In the genomic region with DNA sequence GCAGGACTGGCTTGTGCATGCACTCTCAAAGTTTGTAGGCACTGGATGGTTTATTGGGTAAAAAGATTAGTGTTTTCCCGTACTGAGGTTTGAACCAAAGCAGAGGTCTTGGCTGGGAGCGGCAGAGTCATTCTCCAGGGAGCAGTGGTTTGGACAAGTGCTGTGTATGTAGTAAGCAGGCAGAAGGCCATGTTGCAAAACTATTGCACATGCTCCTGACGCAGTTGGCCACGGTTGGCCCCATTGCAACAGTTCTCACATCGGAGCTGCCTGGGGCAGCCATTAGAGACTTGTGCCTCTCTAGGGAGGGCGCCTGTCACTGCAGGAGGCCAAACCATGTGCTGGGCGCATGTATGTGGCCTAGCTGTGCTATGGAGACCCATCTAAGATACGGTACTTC, we compare ENCODE assay signal across 8 mouse cellular contexts.
DNase-seq lines count a peak whose midpoint lies in the region; ATAC-seq lines count a peak whose summit lies in the region.

No protein-coding gene starts in this region.

- H3K4me3 ChIP-seq in kidney, embryonic 15.5 days (replicated peaks), result no peak overlapping the region
- H3K4me3 ChIP-seq in brown adipose tissue, adult 24 weeks (ENCODE audit: insufficient read depth, low read depth, low read length), result no peak overlapping the region

- intact Hi-C loops in heart, postnatal 36 days (cut with DNase I), result loop anchor here (10.0 kb wide), 1 partner anchor 449 kb away; no protein-coding TSS in a partner anchor

- peaks cover 85% of the 10 kb centered on the region for H3K4me1 ChIP-seq in kidney, embryonic 15.5 days
- peaks cover 44% of the 10 kb centered on the region for H3K4me1 ChIP-seq in brown adipose tissue, adult 24 weeks (ENCODE audit: control insufficient read depth, insufficient read depth, insufficient read length, low read length)

- 88% methylated on average over 8 of the region's 8 CpGs for WGBS in kidney, embryonic 15.5 days

- DNase-seq in kidney, adult 18-20 months, result peak; percentile 32
- DNase-seq in heart, postnatal 36 days, result peak; percentile 71 to 80
- peak; percentile 57 for DNase-seq in lung, postnatal 14 days
- DNase-seq in right cerebral cortex, postnatal 10 days (ENCODE audit: low spot score in 2 of 2), result no peak
- no peak for DNase-seq in cerebellum, adult 11 months
- DNase-seq in frontal cortex, postnatal 36 days (ENCODE audit: low spot score in 2 of 2), result no peak

- no peaks in the 10 kb centered on the region for H3K9me3 ChIP-seq in kidney, embryonic 15.5 days (replicated peaks)

- no peak overlapping the region for H3K4me2 ChIP-seq in kidney, embryonic 15.5 days

- ATAC-seq in kidney, embryonic 15.5 days (replicated peaks; ENCODE audit: low FRiP score), result no peak

- no peak overlapping the region for H3K27ac ChIP-seq in kidney, embryonic 15.5 days
- peak overlapping the region; percentile 91 for H3K27ac ChIP-seq in brown adipose tissue, adult 24 weeks (replicated peaks; ENCODE audit: low read depth, low read length)

- no peaks in the 10 kb centered on the region for H3K27me3 ChIP-seq in kidney, embryonic 15.5 days

- no peak overlapping the region for H3K9ac ChIP-seq in kidney, embryonic 15.5 days

- H3K36me3 ChIP-seq in kidney, embryonic 15.5 days, result no peaks in the 10 kb centered on the region

Comparison
In these comparisons a context has a peak if more than half of its experiments do, and no peak if none do; other contexts are left out.
1. DNase-seq: peak in kidney, adult 18-20 months (single experiment), heart, postnatal 36 days (2 of 2) and lung, postnatal 14 days (single experiment); none in right cerebral cortex, postnatal 10 days (0 of 2), cerebellum, adult 11 months (single experiment) and frontal cortex, postnatal 36 days (0 of 2).